Mouse (Mus musculus): ENCODE data around the gene Ano9. TPM values are rescaled to one million over a fixed set of nuclear protein-coding genes. Genes with fewer than 3 reads are reported as not detected.

Ano9 gene
- polyA plus RNA-seq, 2 experiments: 0.27 to 0.30 TPM

DNA sequence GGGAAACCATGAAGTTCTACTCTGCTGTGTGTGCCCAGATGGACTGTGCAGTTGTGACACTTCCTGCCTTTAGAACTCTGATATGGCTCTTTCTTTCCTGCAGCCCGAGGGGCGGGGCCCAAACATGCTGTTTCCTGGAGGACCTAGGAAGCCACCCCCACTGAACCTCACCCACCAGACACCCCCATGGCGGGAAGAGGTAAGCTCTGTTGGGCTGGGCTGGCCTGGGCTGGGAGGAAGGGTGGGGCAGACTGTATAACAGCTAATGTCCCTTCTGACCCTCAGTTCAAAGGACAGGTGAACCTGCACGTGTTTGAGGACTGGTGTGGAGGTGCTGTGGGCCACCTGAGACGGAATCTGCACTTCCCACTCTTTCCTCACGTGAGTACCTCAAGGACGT lies 53.4 kb downstream of the Ano9 start:
- H3K4me3 ChIP-seq (ENCODE audit: insufficient read depth in 1 of 2, low read depth in 2 of 2, low read length in 2 of 2): no peak overlapping the region
- WGBS (ENCODE audit: insufficient replicate concordance): 13% methylated on average over 7 of the region's 7 CpGs
- H3K27ac ChIP-seq: no peak overlapping the region
- H3K4me1 ChIP-seq (replicated peaks; ENCODE audit: control insufficient read depth in 2 of 2, insufficient read depth in 2 of 2, low read length in 1 of 2): peaks cover 0 to 14% of the 10 kb centered on the region in 2 experiments; a peak in 2 of 4 replicates
- H3K9ac ChIP-seq (replicated peaks): no peak overlapping the region
- peak overlapping the region; percentile 22; the same call in 1 of the 2 replicates for H3K4me2 ChIP-seq (ENCODE audit: low read depth)
- no peak for TF ChIP-seq EP300 (IDR thresholded peaks at IDR 0.05; ENCODE audit: low read depth)
- no peak for TF ChIP-seq CTCF (IDR thresholded peaks at IDR 0.05; ENCODE audit: low read depth)
- H3K36me3 ChIP-seq (replicated peaks; ENCODE audit: control insufficient read depth, insufficient read depth, low read depth): no peaks in the 10 kb centered on the region
- ATAC-seq (ENCODE audit: insufficient read depth) (peak; percentile 38), DNase-seq (ENCODE audit: low read depth in 3 of 3, low spot score in 3 of 3) (no peak)
- H3K9me3 ChIP-seq (ENCODE audit: control insufficient read depth, low read length): no peaks in the 10 kb centered on the region
- H3K27me3 ChIP-seq (ENCODE audit: control insufficient read depth, insufficient read depth, low read length): peaks cover 31% of the 10 kb centered on the region

DNA sequence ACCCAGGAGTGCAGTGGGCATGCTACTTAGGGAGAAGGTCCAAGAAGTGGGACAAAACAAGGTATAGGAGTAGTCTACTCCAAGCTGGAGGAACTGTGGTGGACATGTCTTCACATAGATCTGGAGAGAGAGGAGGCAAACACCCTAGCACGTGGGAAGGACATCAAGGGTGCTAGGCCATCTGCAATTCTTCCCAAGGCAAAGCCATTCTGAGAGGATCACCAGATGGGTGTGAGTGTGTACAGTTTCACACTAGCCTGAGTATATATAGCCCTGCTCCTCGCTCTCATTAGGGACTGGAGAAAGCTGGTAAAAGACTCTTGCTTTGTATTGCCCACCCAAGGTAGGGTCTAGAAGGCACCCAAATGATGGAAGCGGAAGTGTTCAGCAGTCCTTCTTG lies 54.3 kb downstream of the Ano9 start:
- H3K9me3 ChIP-seq (ENCODE audit: control insufficient read depth, low read length): no peaks in the 10 kb centered on the region
- H3K36me3 ChIP-seq (replicated peaks; ENCODE audit: control insufficient read depth, insufficient read depth, low read depth): no peaks in the 10 kb centered on the region
- H3K27ac ChIP-seq: no peak overlapping the region
- 63% methylated on average over 3 of the region's 3 CpGs for WGBS (ENCODE audit: insufficient replicate concordance)
- DNase-seq (ENCODE audit: low read depth in 3 of 3, low spot score in 3 of 3) (no peak), ATAC-seq (ENCODE audit: insufficient read depth) (no peak)
- H3K27me3 ChIP-seq (ENCODE audit: control insufficient read depth, insufficient read depth, low read length): peaks cover 31% of the 10 kb centered on the region
- no peak for TF ChIP-seq EP300 (IDR thresholded peaks at IDR 0.05; ENCODE audit: low read depth)
- TF ChIP-seq CTCF (IDR thresholded peaks at IDR 0.05; ENCODE audit: low read depth): no peak
- no peak overlapping the region for H3K4me2 ChIP-seq (ENCODE audit: low read depth)
- H3K9ac ChIP-seq (replicated peaks): no peak overlapping the region
- peaks cover 0 to 14% of the 10 kb centered on the region in 2 experiments; a peak in 2 of 4 replicates for H3K4me1 ChIP-seq (replicated peaks; ENCODE audit: control insufficient read depth in 2 of 2, insufficient read depth in 2 of 2, low read length in 1 of 2)
- no peak overlapping the region for H3K4me3 ChIP-seq (ENCODE audit: insufficient read depth in 1 of 2, low read depth in 2 of 2, low read length in 2 of 2)

DNA sequence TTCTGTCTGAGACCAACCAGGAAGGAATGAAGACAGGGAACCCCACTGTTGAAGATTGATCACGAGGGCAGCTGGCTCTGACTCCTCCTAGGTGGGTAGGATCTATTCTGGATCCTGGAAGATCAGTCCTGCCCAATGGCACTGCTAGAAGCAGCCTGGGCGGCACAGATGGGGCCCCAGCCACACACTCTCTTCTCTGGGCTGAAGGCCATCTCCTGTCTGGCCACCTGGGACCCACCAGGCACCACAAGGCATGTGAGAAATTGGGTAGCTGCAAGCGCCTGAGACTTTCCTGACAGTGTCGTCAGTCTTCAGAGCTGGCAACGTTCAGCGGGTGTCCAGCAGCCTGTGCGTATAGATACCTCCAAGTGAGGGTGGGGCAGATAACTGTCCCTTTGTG lies 55.1 kb downstream of the Ano9 start:
- DNase-seq (ENCODE audit: low read depth in 3 of 3, low spot score in 3 of 3) (no peak), ATAC-seq (ENCODE audit: insufficient read depth) (no peak)
- no peaks in the 10 kb centered on the region for H3K36me3 ChIP-seq (replicated peaks; ENCODE audit: control insufficient read depth, insufficient read depth, low read depth)
- H3K4me3 ChIP-seq (ENCODE audit: insufficient read depth in 1 of 2, low read depth in 2 of 2, low read length in 2 of 2): no peak overlapping the region
- H3K9ac ChIP-seq (replicated peaks): no peak overlapping the region
- no peak overlapping the region for H3K4me2 ChIP-seq (ENCODE audit: low read depth)
- TF ChIP-seq CTCF (IDR thresholded peaks at IDR 0.05; ENCODE audit: low read depth) (no peak), EP300 (IDR thresholded peaks at IDR 0.05; ENCODE audit: low read depth) (no peak)
- H3K4me1 ChIP-seq (replicated peaks; ENCODE audit: control insufficient read depth in 2 of 2, insufficient read depth in 2 of 2, low read length in 1 of 2): peaks cover 0 to 14% of the 10 kb centered on the region in 2 experiments; a peak in 2 of 4 replicates
- 18% methylated on average over 7 of the region's 7 CpGs for WGBS (ENCODE audit: insufficient replicate concordance)
- H3K27me3 ChIP-seq (ENCODE audit: control insufficient read depth, insufficient read depth, low read length): peaks cover 31% of the 10 kb centered on the region
- H3K27ac ChIP-seq: no peak overlapping the region
- no peaks in the 10 kb centered on the region for H3K9me3 ChIP-seq (ENCODE audit: control insufficient read depth, low read length)

DNA sequence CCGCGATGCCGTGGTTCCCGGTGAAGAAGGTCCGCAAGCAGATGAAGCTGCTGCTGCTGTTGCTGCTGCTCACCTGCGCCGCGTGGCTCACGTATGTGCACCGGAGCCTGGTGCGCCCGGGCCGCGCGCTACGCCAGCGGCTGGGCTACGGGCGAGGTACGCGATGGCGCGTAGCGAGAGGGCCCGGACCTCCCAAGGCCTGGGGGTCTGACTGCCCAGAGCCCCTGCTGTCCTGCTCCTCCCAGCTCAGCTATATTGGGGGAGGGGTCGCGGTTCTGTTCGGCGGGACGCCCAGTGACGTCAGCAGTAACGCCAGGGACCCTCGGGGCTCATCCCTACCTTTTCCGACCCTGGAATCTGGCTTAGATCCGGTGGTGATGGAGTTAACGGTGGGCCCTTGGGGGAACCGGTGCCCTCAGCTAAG lies 56.3 kb downstream of the Ano9 start:
- H3K4me2 ChIP-seq (ENCODE audit: low read depth): peak overlapping the region; percentile 56
- H3K4me3 ChIP-seq (ENCODE audit: insufficient read depth in 1 of 2, low read depth in 2 of 2, low read length in 2 of 2): peak overlapping the region; percentile 5 to 36; a peak in 3 of 4 replicates
- H3K27me3 ChIP-seq (ENCODE audit: control insufficient read depth, insufficient read depth, low read length): peaks cover 31% of the 10 kb centered on the region
- H3K9me3 ChIP-seq (ENCODE audit: control insufficient read depth, low read length): no peaks in the 10 kb centered on the region
- no peak overlapping the region for H3K27ac ChIP-seq
- H3K9ac ChIP-seq (replicated peaks): no peak overlapping the region
- DNase-seq (ENCODE audit: low read depth in 3 of 3, low spot score in 3 of 3) (no peak), ATAC-seq (ENCODE audit: insufficient read depth) (no peak)
- peaks cover 0 to 14% of the 10 kb centered on the region in 2 experiments; a peak in 2 of 4 replicates for H3K4me1 ChIP-seq (replicated peaks; ENCODE audit: control insufficient read depth in 2 of 2, insufficient read depth in 2 of 2, low read length in 1 of 2)
- no peak for TF ChIP-seq CTCF (IDR thresholded peaks at IDR 0.05; ENCODE audit: low read depth)
- TF ChIP-seq EP300 (IDR thresholded peaks at IDR 0.05; ENCODE audit: low read depth): no peak
- H3K36me3 ChIP-seq (replicated peaks; ENCODE audit: control insufficient read depth, insufficient read depth, low read depth): no peaks in the 10 kb centered on the region
- WGBS (ENCODE audit: insufficient replicate concordance): 4% methylated on average over 37 of the region's 37 CpGs

DNA sequence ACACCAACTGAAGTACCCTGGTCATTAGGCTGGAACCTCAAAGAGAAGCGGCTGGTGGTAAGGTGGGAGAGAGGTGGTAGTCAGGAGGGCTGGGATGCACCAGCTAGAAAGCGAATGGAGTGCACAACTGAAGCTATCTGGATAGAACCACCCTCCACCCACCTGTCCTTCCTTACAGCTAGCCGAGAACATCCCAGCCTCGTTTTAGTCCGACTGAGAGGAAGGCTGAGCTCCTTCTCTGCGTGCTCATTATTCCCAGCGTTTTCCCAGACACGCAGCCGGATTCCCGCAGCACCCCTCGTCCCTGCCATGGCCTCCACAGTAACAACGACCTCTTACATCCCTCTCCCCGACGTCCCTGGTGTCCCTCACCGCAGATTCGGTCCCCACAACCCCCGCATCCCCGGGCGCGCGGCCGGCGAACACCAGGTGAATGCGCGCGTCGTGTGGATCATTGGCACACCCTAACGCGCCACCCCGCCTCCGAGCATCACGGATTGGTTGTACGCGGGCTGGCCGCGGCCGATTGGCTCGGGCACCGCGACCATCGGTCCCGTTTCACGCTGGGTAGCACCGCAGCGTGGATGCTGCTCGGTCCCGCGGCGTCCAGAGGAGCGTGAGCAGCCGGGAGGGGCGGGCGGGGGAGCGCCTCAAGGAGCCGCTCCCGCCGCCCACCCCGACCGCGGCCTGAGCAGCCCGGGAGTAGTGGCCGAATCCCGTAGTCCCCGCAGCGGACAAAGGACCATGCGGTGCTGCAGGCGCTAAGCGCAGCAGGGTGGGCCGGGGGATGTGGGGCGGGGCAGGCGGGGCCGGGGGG lies 57.0 kb downstream of the Ano9 start, which contains the start of gene B4galnt4:
Gene B4galnt4, plus strand, starts transcription at position 679 of the 817 bp plus-strand sequence.
- Histone ChIP-seq H3K4me2 (ENCODE audit: low read depth) (peak within 1 kb of the TSS; percentile 56), H3K4me3 (ENCODE audit: insufficient read depth in 1 of 2, low read depth in 2 of 2, low read length in 2 of 2) (peak within 1 kb of the TSS; percentile 5 to 36), H3K9ac (replicated peaks) (no peak within 1 kb of the TSS), H3K36me3 (replicated peaks; ENCODE audit: control insufficient read depth, insufficient read depth, low read depth) (no peaks in the 10 kb centered on the region), H3K9me3 (ENCODE audit: control insufficient read depth, low read length) (no peaks in the 10 kb centered on the region), H3K4me1 (replicated peaks; ENCODE audit: control insufficient read depth in 2 of 2, insufficient read depth in 2 of 2, low read length in 1 of 2) (peaks cover 0 to 14% of the 10 kb centered on the region in 2 experiments; a peak in 2 of 4 replicates), H3K27ac (no peak within 1 kb of the TSS), H3K27me3 (ENCODE audit: control insufficient read depth, insufficient read depth, low read length) (peaks cover 31% of the 10 kb centered on the region)
- DNase-seq (ENCODE audit: low read depth in 3 of 3, low spot score in 3 of 3) (no peak), ATAC-seq (ENCODE audit: insufficient read depth) (peak; percentile 47; the same call in 1 of the 2 replicates)
- TF ChIP-seq CTCF (IDR thresholded peaks at IDR 0.05; ENCODE audit: low read depth): no peak
- no peak for TF ChIP-seq EP300 (IDR thresholded peaks at IDR 0.05; ENCODE audit: low read depth)
- 2% methylated on average over 68 of the region's 72 CpGs for WGBS (ENCODE audit: insufficient replicate concordance)
